Mouse (Mus musculus) heart, embryonic 11.5 days (tissue): Measurements from ENCODE around the gene G6pc3. TPM values are rescaled to one million over a fixed set of nuclear protein-coding genes. Genes with fewer than 3 reads are reported as not detected.

ENCODE experiments used
- ATAC-seq: fragments of 200-750 bp; cut with Nextera tagmentation; replicated peaks from 2 replicates; pipeline ENCODE4 v1.8.0; 2017; ENCODE audit warnings: moderate library complexity; ENCODE audit not compliant: insufficient number of reproducible peaks, low FRiP score, low TSS enrichment
- H3K27ac ChIP-seq: fragments of 300-500 bp; sonication (generic); 2 replicates; pipeline ENCODE4 v1.5.1; 2014; ENCODE audit warnings: mild to moderate bottlenecking, low read depth, low read length
- H3K27me3 ChIP-seq: fragments of 300-500 bp; sonication (generic); 2 replicates; pipeline ENCODE4 v1.6.1; 2014; ENCODE audit warnings: mild to moderate bottlenecking, low read length, mixed read lengths; ENCODE audit not compliant: control insufficient read depth, insufficient read depth
- H3K36me3 ChIP-seq: fragments of 300-500 bp; sonication (generic); 2 replicates; pipeline ENCODE4 v1.6.1; 2014; ENCODE audit warnings: mild to moderate bottlenecking, low read length, moderate library complexity, mixed read lengths; ENCODE audit not compliant: control insufficient read depth, insufficient read depth
- H3K4me1 ChIP-seq: fragments of 300-500 bp; sonication (generic); 2 replicates; pipeline ENCODE4 v1.6.1; 2014; ENCODE audit warnings: low read length; ENCODE audit not compliant: control insufficient read depth, insufficient read depth
- H3K4me2 ChIP-seq: fragments of 300-500 bp; sonication (generic); 2 replicates; pipeline ENCODE4 v1.6.1; 2014; ENCODE audit warnings: mild to moderate bottlenecking, moderate library complexity
- H3K4me3 ChIP-seq: fragments of 300-500 bp; sonication (generic); 2 replicates; pipeline ENCODE4 v1.5.1; 2014; ENCODE audit warnings: low read depth, low read length
- H3K9ac ChIP-seq: fragments of 300-500 bp; sonication (generic); 2 replicates; pipeline ENCODE4 v1.6.1; 2014; ENCODE audit warnings: mild to moderate bottlenecking, low read depth, low read length, moderate library complexity
- H3K9me3 ChIP-seq: fragments of 300-500 bp; sonication (generic); replicated peaks from 2 replicates; pipeline ENCODE4 v1.6.1; 2016; ENCODE audit warnings: low read length; ENCODE audit not compliant: control insufficient read depth
- WGBS: fragments of 180-500 bp; shearing (Covaris S2); extraction: QIAGEN DNeasy Blood & Tissue Kit; methylation state at CpG from one replicate; pipeline ENCODE4 v1.1.7; 2014; ENCODE audit not compliant: insufficient replicate concordance; 5-methylcytosine and 5-hydroxymethylcytosine counted together
- polyA plus RNA-seq: library from polyadenylated mRNA; unstranded; fragments of >200 nt; fragmentation: Nextera tagmentation; extraction: Ambion mirVana; gene quantifications from 2 replicates; pipeline ENCODE4 v1.2.1, GENCODE M21; 2014

The G6pc3 gene
- polyA plus RNA-seq, 1 experiment from 2014 or later: 27.9 TPM

DNA sequence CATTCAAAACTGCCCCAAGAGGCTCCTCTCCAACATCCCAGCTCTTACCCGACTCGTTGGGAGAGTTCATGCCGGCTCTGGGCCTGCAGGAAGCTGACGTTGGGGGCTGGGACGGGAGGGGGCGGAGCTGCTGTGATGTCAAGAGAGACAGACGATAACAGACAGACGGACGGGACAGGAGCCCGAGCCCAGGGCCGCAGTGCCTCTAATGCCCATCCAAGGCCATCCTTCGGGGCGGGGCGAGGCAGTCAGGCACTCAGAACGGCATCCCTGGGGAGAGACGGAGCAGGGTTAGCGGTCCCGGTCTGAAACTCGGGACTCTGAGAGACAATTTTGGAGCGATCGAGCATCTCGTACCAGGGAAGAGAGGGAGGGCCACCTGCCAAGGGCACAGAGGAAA is 35.3 kb downstream of the G6pc3 start:
- peak overlapping the region; percentile 25 for H3K4me3 ChIP-seq
- no peak for ATAC-seq
- no peaks in the 10 kb centered on the region for H3K9me3 ChIP-seq
- peaks cover 90% of the 10 kb centered on the region for H3K4me1 ChIP-seq
- no peaks in the 10 kb centered on the region for H3K36me3 ChIP-seq
- no peaks in the 10 kb centered on the region for H3K27me3 ChIP-seq
- 2% methylated on average over 22 of the region's 22 CpGs for WGBS
- H3K9ac ChIP-seq: peak overlapping the region; percentile 58
- no peak overlapping the region for H3K27ac ChIP-seq
- peak overlapping the region; percentile 67 for H3K4me2 ChIP-seq

DNA sequence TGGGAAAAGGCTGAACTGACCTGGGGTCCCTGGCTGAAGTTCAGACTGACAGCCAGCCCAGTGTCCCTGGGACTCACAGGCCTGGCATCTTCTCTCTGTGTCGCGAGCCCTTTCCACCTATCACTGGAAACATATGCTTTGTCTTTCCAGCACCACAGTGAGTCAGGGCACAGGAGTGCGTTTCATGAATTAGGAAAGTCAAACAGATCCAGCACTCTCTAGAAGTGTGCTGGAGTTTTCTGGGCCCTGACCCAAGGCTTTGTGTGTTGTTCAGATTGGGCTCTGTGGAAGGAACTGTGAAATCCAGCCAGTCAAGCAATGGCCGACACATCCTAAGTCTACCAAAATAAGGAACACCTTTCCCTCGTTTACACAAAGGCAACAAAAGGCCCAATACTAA is 35.8 kb downstream of the G6pc3 start:
- no peaks in the 10 kb centered on the region for H3K9me3 ChIP-seq
- no peak for ATAC-seq
- H3K4me1 ChIP-seq: peaks cover 85% of the 10 kb centered on the region
- no peak overlapping the region for H3K4me3 ChIP-seq
- 75% methylated on average over 5 of the region's 5 CpGs for WGBS
- H3K9ac ChIP-seq: peak overlapping the region; percentile 58; the same call in 1 of the 2 replicates
- no peak overlapping the region for H3K27ac ChIP-seq
- peak overlapping the region; percentile 67 for H3K4me2 ChIP-seq
- H3K27me3 ChIP-seq: no peaks in the 10 kb centered on the region
- no peaks in the 10 kb centered on the region for H3K36me3 ChIP-seq

DNA sequence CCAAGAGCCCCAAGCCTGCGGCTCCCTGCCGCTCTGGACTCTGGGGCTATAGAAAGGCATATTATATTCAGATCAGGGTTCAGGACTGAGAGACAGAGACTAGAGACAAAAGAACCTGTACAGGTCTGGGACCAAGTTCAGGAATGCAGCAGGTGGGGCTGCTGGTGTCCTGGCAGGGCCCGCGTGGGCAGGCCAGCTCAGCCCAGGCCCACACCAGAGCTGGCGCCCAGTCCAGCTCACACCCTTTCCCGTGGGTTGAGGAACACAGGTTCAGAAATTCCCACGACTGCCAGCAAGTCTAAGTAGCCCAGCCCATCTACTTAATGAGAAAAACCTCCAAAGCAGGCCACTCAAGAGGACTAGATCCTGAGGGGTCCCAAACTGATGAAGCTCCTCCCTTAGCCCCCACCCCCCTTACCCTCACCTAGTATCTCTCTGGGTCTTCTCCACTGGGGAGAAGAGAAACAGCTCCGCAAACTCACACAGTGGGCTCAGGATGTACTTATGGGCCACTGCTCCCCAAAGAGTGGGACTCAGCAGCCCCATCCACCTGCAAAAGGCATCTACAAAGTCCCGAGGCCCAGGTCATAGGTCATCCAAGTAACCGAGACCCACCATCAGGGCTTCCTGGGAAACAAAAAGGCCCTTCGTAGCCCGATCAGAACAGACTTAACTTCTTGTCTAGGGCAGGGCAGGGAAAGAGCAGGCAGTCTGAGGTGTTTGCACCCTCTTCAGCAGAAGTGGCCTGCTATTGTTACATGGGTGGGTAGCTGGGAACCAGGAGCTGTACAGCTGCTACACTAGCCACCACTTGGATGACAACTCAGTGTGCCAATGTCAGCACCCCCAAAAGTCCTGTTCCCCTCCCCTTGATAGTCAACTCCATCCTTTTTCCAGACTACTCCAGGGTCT is 36.9 kb downstream of the G6pc3 start:
- Histone ChIP-seq H3K9ac (no peak overlapping the region), H3K36me3 (no peaks in the 10 kb centered on the region), H3K9me3 (no peaks in the 10 kb centered on the region), H3K4me3 (no peak overlapping the region), H3K27me3 (no peaks in the 10 kb centered on the region), H3K4me2 (peak overlapping the region; percentile 93; the same call in 1 of the 2 replicates), H3K4me1 (peaks cover 76% of the 10 kb centered on the region), H3K27ac (no peak overlapping the region)
- WGBS: 67% methylated on average over 12 of the region's 12 CpGs
- ATAC-seq: no peak

DNA sequence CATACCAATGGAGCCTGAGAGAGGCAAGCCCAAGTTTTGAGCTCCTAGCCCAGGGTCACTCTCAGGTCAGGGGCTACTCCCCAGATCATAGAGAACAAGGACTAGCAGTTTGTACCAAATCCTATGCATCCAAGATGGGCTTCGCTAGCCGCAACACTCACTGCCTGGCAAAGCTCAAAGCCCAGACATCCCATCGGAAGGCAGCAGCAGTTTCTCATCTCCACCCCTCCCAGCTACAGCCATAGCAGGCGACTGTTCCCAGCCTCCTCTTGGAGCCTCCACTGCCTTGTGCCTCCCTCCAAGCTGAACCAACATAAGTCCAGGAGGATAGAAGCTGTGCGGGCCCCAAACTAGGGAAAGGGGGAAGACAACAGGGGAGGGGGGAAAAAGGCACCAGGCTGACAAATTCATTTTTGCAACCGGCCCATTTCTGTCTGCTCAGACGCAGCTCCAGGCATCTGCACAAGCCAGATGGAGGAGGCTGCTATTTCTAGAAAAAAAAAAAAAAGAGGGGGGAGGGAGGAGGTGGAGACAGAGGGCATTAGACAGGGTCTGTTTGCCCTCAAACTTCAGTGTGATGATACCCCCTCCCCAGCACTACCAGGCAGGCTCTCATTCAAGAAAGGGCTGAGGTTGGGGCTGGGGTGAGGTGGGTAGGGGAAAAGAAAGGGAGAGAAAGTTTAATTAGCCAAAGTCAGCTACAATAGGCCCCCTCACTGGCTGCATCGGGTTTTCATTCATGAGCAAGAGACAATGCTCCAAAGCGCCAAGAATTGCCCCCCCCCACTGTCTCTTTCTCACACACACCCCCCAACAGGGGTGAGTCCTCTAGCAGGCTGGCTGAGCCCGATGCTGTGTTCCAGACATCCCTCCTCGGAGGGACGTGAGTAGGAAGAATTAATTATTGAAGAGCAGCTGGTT is 38.1 kb downstream of the G6pc3 start:
- peaks cover 65% of the 10 kb centered on the region for H3K4me1 ChIP-seq
- H3K36me3 ChIP-seq: no peaks in the 10 kb centered on the region
- H3K9ac ChIP-seq: peak overlapping the region; percentile 29
- H3K27me3 ChIP-seq: no peaks in the 10 kb centered on the region
- no peak for ATAC-seq
- H3K4me3 ChIP-seq: peak overlapping the region; percentile 98
- H3K4me2 ChIP-seq: peak overlapping the region; percentile 93
- H3K9me3 ChIP-seq: no peaks in the 10 kb centered on the region
- peak overlapping the region; percentile 22; the same call in 1 of the 2 replicates for H3K27ac ChIP-seq
- 20% methylated on average over 12 of the region's 12 CpGs for WGBS

DNA sequence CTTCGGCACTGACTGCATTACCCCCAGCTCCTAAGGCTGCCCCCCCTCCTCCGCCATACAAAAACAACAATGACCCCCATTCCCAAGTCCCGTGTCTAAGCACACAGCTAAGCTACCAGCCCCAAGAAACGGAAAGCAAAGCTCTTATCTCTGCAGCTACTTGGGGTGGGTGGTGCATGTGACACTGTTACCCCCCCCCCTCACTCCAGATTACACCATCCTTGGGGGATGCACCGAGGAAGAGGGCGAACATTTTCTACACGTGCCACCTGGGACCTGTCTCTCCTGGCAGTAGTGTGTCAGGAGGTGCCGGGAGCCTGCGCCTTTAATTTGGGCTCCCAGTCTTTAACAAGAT is 38.7 kb downstream of the G6pc3 start:
- no peaks in the 10 kb centered on the region for H3K9me3 ChIP-seq
- peaks cover 59% of the 10 kb centered on the region for H3K4me1 ChIP-seq
- no peak overlapping the region for H3K27ac ChIP-seq
- peak overlapping the region; percentile 93 for H3K4me2 ChIP-seq
- peak overlapping the region; percentile 29 for H3K9ac ChIP-seq
- 11% methylated on average over 9 of the region's 9 CpGs for WGBS
- H3K27me3 ChIP-seq: no peaks in the 10 kb centered on the region
- no peaks in the 10 kb centered on the region for H3K36me3 ChIP-seq
- H3K4me3 ChIP-seq: peak overlapping the region; percentile 98
- no peak for ATAC-seq

DNA sequence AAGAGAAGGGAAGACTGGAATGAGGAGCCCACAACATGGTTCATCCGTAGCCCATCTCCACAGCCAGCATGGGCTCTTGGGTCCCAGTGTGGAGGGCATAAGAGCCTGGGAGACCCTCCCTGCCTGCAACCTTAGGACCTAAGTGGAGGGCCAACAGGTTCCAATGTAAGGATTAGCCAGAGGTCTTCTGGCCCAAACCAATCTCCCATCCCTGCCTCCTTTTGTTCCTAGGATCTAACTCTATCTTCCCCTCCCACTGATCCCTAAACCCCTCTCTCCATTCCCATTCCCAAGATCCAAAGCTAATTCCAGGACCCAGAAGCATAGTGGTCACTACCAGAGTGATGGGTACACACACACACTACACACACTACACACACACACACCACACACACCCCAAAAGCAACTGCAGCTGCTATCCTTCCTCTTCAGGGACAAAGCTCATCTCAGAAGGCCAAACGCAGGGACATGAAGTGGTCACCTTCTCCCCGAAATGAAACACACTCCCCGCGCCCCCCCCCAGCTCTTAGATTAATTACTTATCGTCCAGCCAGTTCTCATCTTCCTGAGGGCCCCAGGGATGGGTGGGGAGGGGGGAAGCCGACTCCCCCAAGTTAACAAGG is 39.3 kb downstream of the G6pc3 start:
- ATAC-seq: no peak
- no peaks in the 10 kb centered on the region for H3K9me3 ChIP-seq
- peak overlapping the region; percentile 98 for H3K4me3 ChIP-seq
- H3K4me2 ChIP-seq: peak overlapping the region; percentile 93
- no peaks in the 10 kb centered on the region for H3K27me3 ChIP-seq
- H3K9ac ChIP-seq: peak overlapping the region; percentile 93
- peaks cover 55% of the 10 kb centered on the region for H3K4me1 ChIP-seq
- H3K36me3 ChIP-seq: no peaks in the 10 kb centered on the region
- peak overlapping the region; percentile 86; the same call in 1 of the 2 replicates for H3K27ac ChIP-seq
- WGBS: 17% methylated on average over 7 of the region's 7 CpGs

DNA sequence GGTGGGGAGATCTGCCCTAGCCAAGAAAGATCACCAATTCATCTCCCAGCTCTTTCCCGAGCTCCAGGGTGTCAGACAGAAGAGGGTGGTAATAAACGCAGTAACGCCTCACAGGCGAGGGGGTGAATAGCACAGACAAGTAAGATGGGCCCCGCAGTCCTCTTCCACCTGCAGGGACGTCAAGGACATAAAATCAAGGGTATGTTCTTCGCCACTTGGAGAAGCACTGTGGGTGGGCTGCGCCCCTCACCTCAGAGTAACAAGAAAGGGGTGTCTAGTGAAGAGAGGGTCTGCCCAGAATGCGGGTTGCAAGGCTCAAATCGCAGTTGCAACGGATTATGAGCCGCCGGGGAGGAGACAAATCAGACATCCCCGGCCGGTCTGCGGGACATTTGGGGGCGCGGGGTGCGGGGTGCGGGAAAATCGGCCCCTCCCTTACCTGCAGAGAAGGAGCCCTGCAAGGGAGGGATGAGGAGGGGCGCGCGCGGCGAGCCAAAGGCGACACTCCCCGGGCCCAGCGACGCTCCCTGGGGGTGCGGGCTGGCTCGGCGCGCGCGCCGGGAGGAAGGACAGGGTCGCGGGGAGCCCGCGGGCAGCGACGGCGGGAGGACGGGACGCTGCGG is 40.0 kb downstream of the G6pc3 start:
- peak overlapping the region; percentile 93 for H3K9ac ChIP-seq
- no peaks in the 10 kb centered on the region for H3K36me3 ChIP-seq
- peak; percentile 51; the same call in 1 of the 2 replicates for ATAC-seq
- peak overlapping the region; percentile 86 for H3K27ac ChIP-seq
- H3K27me3 ChIP-seq: no peaks in the 10 kb centered on the region
- H3K9me3 ChIP-seq: no peaks in the 10 kb centered on the region
- H3K4me3 ChIP-seq: peak overlapping the region; percentile 98
- H3K4me2 ChIP-seq: peak overlapping the region; percentile 93
- WGBS: under 1% methylated on average over 28 of the region's 47 CpGs
- H3K4me1 ChIP-seq: peaks cover 50% of the 10 kb centered on the region
